Mouse (Mus musculus) lung, postnatal 4 days (tissue): ENCODE data around the gene Dab1.

Experiments used
- DNase-seq, 2 experiments: peaks; one replicate each; pipeline ENCODE4 v3.0.0; 2021

Dab1 gene

DNA sequence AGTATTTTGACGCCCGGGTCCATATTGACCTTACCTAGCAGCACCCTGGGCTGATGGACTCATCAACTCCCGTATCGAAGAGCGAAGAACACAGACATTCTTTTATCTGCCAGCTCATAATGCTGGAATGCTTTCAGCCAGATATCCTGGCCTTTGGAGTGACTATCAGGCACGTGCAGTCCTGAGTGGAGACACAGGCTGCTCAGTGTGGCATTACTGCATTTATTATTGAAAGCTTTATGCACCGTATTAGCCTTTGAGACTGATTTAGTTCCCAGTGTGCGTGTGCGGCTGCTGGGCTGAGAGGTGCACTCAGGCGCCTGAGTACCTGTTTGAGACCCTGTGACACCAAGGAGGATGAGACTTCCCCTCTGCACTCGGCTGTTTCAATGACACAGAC lies 1075.0 kb downstream of the Dab1 start:
- DNase-seq, result no peak

DNA sequence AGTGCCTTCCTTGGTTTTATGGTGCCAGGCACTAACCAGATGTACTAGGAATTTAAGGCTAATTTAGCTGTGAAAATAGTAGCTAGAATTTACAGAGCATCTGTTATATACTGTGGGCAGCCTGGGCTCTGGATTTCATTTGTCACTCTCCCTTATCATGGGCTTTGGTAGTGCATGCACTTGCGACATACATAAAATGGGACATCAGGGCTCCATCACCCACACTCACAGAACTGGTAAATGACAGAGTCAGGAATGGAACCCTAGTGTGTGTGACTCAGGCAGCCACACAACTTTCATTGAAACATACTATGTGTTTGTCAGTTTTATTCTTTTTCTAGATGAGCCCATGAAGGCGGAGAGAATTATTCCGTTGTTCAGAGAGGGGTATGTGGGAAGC lies 1077.4 kb downstream of the Dab1 start:
- DNase-seq, result no peak

DNA sequence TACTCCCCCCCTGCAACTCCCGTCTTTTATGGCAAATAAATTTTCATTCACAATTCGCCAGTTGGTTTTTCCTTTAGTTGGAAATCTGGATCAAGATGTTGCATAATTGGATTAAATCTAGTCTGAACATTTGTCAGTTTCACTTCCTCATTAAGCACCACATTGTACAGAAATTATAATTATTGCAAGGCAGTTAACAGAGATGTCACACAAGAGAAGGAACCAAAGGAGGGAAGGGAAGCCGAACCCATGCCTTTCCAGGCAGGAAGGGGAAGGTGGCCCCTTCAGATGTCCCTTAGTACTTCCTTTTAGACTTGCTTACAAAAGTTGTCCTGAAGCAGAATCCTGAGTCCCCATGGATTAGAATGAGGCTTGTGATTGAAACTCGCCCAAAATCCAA lies 1078.5 kb downstream of the Dab1 start:
- no peak for DNase-seq

DNA sequence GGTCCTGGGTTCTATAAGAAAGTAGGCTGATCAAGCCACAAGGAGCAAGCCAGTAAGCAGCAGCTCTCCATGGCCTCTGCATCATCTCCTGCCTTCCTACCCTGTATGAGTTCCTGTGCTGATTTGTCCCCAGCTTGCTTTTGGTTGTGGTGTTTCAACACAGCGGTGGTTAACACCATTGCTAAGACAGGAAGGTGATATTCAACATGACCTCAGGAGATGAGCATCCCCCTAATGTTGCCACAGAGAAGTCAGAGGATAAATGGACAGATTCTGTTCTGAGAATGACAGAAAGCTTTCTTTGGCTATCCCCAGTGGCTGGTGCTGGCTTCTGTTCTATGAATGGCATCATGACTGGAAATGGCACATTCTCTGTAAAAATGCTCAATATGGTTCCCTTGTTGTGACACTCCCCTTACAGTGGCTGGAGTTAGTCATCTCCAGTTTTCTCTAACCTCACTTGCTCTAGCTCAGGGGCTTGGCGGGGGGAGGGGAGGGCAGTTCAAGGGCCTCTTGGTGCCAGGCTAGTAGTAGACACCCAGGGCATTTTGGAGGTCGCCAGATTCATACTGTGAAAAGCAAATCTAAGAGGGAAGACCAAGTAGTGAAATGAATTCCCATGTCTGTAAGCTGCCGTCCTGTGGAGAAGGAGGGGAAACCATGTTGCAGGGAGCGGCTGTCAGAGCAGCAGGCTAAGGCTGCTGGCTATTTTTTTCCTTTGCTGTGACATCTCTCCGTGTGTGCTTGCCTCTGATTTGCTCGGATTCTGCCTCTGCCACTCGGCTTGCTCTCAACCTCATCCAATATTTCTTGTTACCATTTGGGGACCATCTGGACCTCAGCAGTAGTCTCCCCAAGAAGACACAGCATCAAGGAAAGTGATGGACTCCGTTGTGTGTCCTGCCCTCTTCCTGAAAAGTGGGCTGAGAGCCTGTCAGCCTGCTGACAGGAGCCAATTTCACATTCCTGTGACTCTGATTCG lies 1086.8 kb downstream of the Dab1 start:
- DNase-seq, result no peak

DNA sequence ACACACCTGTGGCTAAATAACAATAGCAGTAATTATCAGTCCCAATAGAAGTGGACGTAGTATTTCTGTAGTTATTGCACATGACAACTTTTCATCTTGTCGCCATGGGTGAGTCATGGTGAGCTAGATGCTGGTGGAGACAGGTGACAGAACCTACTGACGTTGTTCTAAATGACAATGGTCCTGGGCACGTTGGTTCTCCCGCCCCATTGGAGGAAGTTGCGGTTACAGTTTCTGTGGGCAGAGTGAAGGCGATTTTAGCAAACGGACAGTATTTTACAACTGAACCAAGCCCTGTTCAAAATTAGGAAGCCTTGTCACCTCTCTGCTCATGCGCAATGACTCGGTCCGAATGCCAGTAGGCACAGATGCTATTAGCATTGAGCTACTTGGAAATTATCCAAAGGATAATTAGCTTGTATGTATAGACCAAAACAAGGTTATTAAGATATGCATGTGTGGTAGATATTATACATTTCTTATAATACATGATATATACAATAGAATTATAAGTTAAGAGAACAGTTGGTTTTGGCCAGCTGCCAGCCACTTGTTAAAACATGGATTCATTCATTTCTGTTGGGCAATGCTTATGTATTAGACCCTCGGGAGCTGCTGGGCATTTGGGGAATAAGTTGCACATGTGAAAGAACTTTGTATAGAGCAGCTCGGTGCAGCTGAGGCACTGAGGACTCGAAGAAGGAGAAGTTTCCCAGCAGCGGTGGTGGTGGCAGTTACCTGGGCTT lies 1093.4 kb downstream of the Dab1 start:
- DNase-seq, result no peak

DNA sequence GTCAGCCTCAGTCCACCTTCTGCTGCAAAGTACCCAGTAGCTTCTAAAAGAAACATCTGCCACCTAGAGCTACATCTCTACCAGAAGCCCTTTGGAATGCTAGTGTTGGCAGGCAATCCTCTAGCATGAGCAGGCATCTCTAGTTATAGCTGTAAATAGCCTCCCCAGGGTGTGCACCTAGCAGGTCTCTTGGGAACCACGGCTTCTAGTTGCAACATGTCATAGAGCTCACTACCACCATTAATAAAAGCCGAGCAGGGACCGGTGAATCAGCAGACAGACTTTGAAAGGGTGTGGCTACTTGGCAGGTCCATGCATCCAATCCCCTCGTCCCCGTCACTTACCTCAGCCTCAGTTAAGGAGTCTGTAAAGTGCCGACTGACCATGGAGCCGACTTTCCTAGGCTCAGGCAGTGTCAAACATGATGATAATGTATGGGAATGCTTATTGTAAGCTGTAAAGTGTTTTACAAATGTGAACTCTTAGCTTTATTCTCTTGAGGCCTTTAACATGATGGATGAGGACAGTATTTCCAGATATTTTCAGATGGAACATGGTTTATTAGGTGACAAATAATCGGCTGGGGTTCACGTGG lies 1095.9 kb downstream of the Dab1 start:
- DNase-seq, result no peak

DNA sequence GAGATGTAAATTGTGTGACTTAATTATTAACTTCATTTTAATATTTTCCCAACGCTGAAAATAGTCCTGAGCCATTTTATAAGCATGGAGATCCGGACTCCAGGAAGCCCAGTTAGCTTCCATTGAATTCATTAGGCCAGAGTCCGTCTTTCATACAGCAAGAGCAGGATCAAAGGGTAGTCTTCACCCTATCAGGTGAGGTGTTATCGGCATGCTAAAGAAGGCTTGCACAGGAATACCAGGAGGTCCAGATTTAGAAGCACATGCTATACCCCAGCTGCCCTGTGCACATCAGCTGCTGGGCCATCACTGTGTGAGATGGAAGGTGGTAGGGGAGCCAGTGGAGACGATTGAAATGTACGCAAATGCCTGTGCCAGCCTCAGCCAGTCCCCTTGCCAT lies 1096.7 kb downstream of the Dab1 start:
- no peak for DNase-seq

DNA sequence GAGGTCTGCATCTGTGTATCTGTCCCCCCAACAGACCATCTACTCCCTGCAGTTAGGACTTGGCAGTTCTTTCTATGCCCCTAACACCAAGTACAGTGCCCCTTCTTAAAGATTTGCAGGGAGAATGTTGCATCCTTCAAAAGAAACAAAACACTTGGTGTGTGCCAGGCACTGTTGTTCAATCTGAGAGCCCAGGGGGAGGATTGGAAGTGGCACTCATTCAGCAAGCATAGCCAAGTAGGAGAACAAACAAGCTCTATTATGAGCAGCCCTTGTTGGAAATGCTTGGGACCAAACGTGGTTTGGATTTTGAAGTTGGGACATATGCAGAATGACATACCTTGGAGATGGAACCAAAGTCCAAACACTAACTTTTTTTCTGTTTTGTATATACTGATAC lies 1097.3 kb downstream of the Dab1 start:
- no peak for DNase-seq

DNA sequence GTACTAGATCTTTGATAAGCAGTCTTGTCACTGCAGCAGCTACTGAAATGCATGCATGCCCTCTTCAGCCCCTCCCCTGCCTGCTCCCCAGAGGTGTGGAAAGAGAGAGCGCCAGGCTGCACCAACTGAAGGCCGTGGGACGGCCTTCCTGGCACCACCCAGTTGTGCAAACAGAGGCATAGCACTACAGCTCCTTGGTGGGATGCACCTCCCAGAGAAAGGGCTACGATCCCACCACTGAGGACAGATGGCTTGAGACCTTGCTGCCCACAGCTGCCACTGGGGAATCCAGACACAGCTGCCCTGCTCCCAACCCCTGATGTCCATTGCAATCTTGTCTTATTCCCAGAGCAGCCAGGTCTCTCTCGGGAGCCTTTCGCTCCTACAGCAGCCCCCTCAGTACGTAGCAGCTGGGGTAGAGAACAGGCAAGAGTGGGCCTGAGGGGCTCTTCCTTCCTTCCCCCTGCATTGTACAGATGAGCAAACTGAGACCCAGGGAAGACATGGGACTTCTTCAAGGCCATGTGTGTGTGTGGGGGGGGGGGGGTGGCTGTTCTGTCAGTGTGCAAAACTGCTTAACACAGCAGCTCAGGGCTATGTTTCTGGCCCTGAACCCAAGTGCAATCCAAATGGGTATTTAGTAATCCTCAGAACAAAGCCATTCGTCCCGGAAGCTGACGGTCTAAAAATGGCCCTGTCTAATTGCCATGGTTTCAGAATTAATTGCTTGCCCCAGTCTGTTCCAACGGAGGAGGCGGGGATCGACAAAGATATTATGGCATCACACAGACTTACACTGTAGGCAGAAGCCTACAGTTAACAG lies 1100.0 kb downstream of the Dab1 start:
- peak; percentile 17 to 35 for DNase-seq

DNA sequence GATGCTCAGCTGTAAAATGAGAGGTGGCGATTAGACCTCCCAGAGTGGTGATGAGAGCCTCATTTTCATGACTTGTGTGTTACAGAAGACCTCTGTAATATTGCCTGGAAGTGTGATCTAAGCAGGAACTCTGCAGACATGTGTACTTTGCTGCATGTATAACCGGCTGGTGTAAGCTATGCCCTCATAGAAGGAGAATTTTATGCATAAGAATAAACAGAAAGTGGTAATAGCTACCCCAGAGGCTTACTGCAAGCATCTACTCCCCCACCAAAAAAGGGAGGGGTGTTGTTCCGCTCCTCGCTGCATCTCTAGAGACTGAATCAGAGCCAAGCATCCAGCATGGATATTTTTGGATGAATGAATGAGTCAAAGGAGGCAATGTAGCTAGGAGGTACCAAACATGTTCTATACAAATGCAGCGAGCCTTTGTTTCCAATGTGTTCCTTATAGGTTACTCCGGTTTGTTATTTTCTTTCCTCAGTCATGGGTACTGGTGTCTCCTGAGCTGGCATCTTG lies 1104.4 kb downstream of the Dab1 start:
- no peak for DNase-seq

DNA sequence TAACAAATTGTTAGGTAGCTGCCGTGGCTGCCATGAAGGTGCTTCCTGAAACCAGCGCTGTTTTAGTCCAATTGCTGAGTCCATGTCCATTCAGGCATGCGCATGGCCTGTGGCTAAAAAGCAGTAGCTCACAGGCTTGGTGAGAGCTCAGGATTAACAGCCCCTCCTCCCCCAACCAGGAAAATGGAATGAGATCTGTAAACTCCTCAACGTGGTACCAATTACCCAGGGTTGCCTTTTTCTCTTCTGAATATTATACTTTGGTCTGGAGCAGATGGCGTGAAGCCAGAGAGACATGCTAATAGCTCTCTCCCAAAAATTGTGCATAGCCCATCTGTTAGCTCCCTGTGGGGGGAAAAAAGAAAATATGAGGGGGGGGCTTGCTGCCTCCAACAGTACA lies 1105.1 kb downstream of the Dab1 start:
- no peak for DNase-seq

DNA sequence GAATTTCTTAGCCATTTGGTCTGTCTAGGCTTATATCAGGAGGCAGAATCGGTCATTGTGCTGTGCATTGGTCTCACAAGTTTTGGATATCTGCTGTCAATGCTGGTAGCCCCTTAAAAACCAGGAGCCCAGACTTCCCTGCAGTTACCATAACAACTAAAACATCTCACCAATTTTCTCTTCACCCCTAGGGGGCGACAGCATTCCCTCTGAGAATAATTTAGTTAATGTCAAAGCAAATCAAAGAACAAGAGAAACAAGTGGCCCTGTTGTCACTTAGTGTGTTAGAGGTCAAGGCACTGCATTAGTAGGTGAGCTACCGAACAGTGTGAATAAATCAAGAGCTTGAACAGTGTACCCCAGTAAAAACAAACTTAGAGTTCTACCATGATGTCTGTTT lies 1106.5 kb downstream of the Dab1 start:
- no peak for DNase-seq

DNA sequence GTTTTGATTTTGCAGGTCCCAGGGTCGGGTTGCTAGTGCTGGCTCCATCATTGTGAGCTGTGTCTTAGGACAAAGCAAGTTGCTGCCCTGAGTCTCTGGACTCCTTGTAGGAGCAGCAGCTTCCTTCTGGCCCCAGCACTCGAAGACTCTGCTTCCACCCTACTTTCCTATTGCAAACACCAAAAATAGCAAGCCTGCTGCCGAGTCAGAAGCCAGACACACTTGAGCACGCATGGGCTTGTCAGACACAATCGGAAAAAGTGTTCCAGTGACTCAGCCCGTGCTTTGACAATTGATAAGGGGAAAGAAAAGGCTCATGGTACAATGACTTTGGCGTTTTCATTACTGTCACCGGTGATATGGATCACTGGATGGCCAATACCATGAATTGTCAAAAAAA lies 1110.0 kb downstream of the Dab1 start:
- no peak for DNase-seq

DNA sequence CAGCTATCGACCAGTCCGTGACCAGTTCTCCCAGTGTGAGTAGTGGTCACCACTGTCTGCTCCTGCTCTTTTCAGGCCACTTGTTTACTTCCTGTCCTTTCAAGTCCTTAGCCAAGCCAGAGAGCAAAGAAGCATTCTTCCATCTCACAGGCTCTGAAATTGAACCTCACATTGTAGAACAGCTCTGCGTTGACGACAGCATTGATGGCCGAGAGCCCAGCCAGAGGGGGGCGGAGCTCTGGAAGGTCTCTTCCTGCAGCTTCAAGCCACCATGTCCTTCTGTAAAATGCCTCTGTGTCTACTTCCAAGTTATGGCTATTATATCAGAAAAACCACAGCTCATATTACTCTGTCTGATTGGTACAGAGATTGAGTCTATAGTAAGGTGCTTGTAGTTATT lies 1127.3 kb downstream of the Dab1 start:
- DNase-seq, result peak; percentile 34 to 65

DNA sequence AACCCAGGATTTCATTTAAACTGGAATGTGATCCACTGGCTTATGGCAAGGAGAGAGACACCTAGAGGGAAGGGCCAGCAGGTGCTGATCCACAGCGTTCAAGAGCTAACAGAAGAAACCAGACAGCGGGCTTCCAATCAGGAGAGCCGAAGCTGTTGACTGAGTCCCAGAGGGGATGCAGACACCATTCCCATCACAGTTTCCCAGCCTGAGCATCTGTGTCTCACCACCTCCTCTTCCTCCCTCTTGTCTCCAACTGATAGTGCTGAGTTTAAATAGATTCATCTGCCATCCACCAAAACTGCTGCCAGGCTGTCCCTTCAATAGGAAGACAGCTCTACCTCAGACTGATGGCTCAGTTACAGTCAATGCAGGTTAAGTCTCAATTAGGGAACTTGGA lies 1134.9 kb downstream of the Dab1 start:
- no peak for DNase-seq

DNA sequence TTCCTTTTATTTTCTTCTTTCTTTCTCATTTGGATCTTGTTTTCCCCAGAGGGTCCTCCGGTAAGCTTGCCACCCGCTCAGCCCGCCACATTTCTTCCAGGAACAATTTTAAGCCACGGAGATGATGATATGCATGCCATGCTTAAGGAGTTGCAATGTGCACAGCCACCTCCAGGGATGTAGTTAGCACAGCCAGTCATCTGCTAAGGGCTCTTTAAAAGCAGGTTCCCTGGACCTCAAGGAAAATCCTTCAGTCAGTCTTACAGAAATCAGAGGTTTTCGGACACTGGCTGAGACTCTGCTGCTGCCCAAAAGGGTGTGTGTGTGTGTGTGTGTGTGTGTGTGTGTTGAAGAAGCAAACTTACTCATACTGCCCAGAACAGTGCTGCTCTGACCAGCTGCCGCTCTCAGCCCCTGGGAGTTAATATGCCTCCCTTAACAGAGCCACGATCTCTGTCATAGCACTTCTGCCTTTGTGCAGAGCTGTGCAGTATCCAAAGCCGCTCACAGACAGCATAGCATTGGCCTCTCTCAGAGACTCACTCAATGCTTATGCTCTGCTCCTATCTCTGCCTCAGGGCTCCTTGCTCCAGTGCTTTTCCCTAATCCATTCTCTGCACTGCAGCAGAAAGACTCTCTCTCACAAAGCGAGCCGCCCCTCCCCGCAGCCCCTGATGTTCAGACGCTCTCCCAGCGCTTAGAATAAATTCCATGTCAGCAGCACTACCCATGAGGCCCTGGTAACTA lies 1141.9 kb downstream of the Dab1 start:
- DNase-seq, result no peak

DNA sequence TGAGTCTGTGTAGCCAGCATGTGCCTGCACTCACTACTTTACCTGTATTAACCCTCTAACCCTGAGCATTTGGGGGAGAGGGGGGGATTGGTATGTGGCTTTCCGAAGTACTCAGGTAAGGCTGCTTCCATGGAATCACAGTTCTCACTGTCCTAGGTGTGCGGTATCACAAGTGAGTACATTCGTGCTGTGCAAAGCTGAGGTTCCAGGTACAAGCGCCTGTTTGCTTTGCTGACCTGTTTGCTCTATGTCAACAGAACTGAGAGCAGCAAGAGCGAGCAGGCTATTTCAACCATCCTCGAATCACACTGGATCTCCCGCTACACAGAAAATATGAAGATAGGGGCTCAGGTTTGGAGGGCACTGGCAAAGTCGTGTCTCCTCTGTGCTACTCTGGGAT lies 1146.9 kb downstream of the Dab1 start, which contains the start of gene C8b:
Gene C8b (plus strand): TSS at position 253 of the 400 bp plus-strand sequence.
- DNase-seq, result no peak

DNA sequence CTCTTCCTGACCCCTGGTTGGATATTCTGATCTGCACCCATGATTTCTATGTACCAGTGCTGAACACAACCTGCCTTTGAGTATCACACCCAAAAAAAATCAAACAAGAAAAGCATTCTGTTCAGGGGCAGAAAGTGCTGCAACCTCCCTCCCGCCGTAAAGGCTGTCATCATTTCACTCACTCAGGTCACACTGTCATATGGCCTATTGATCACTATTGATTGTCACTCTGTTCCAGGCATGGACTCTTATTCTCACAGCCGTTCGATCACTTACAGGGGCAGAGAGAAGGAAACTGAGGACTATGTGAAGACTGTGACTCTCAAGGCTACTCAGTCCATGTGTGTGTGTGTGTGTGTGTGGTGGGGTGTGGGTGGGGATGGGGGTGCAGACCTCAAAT lies 1149.0 kb downstream of the Dab1 start:
- no peak for DNase-seq

DNA sequence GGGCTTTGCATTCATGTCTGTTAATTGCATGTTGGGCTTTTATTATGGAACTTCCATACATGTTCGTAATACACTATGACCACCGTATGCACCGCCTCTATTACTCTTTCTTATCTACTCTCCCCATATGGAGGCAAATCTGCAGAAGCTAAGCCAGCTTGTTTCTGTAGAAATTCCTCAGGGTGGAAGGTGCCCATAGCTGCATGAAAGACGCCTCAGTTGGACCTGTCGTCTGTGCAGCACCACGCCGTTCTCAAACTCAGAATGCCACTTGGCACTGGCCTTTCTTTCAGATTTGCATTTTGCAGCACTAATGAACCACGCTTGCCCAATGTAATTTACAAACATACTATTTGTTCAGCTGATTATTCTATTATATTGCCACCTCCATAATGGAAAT lies 1150.4 kb downstream of the Dab1 start:
- no peak for DNase-seq

DNA sequence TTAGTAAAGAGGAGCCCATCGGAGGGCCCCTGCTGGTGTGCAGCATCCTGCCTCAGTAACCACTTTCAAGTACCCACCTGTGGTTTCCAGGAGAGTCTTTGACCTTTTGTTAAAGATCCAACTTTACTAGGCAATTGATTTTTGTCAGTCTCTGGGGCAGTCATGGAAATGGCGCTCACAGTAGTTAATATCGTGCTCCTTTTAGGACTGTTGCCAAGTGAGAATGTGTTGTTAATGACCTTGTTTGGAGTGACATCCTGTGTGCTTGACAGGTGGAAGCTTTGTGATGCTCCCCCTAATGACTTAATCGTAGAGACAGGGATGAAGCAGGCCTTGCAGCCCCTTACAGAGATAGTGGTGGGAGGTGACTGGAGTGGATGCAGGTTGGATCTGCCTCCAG lies 1151.2 kb downstream of the Dab1 start:
- DNase-seq, result no peak

DNA sequence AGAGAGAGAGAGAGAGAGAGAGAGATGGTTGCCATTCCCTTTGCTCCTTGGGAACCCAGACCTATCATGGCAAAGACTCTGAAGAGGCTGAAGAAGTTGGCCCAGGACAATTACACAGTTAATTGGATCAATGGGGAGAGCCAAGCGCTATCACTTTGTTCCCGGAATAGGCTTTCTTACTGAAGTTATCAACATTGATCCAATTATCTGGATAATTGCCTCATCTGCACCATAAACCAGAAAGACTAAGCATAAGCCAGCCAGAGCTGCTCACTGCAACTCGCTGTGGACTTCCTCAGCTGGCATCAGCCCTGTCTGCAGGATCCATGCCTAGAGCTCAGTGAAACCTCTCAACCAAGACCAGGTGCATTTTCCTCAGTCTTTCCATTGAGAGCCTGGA lies 1156.4 kb downstream of the Dab1 start:
- no peak for DNase-seq

DNA sequence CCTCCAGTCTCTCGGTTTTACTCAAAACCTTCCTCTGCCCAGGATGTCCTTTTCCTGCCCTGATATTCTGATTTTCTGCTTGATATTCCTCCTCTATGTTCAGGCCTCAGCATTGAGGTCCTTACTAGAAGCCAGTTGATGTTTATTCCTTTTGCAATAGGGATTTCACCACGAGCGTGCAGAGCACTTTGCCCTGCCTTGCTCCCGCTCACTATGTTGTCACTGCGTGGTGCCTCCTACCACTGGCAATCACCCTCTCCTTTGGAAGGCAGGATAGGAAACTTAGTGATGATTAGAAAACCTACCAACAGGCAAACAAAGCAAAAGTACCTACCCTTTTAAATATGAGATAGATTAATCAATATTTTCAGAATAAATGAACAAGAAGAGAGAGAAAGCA lies 1160.3 kb downstream of the Dab1 start:
- no peak for DNase-seq
